Mouse (Mus musculus) MEL (cell line): ENCODE results near the gene Zscan22. TPM values are rescaled to one million over a fixed set of nuclear protein-coding genes. Genes with fewer than 3 reads are reported as not detected.
A peak's percentile ranks its signal among the peaks of the same experiment; 100 is the strongest.
"Not testable (repeated sequence)": the region's sequence is repeated elsewhere in the genome, so short reads cannot be mapped to it uniquely, and the experiment has no call there.

ENCODE experiments used
- DNase-seq: peaks from one replicate; pipeline ENCODE4 v3.0.0; 2011; ENCODE audit warnings: low read depth, low spot score
- H3K27ac ChIP-seq: 2 replicates; pipeline ENCODE4 v1.5.1; 2012; ENCODE audit warnings: low read depth, mild to moderate bottlenecking, control low read depth, low read length, moderate library complexity; ENCODE audit not compliant: control insufficient read depth
- H3K27me3 ChIP-seq, 2 experiments: fragments of 150-350 bp in 1 of 2; sonication (generic) in 1 of 2; 2 replicates each; pipeline ENCODE4 v1.6.1; 2012; ENCODE audit warnings: low read length in 2 of 2, mild to moderate bottlenecking in 2 of 2, improper control_type of control experiment in 1 of 2, moderate library complexity in 1 of 2; ENCODE audit not compliant: insufficient read depth in 2 of 2, control insufficient read depth in 1 of 2
- H3K36me3 ChIP-seq, 2 experiments: 2 replicates each; pipeline ENCODE4 v1.6.1; 2012 to 2014; ENCODE audit warnings: low read length in 2 of 2, improper control_type of control experiment in 1 of 2, inconsistent platforms in 1 of 2, mild to moderate bottlenecking in 1 of 2; ENCODE audit not compliant: insufficient read depth in 2 of 2, control insufficient read depth in 1 of 2
- H3K4me1 ChIP-seq, 2 experiments: fragments of 150-350 bp in 1 of 2; sonication (generic) in 1 of 2; 2 replicates each; pipeline ENCODE4 v1.6.1; 2012; ENCODE audit warnings: low read length in 2 of 2, improper control_type of control experiment in 1 of 2, mild to moderate bottlenecking in 1 of 2; ENCODE audit not compliant: insufficient read depth in 2 of 2, control insufficient read depth in 1 of 2
- H3K4me3 ChIP-seq, 2 experiments: fragments of 150-350 bp in 1 of 2; sonication (generic) in 1 of 2; 2 replicates each; pipeline ENCODE4 v1.5.1; 2012; ENCODE audit warnings: low read depth in 2 of 2, low read length in 2 of 2, mild to moderate bottlenecking in 2 of 2, moderate library complexity in 2 of 2, control low read depth in 1 of 2, improper control_type of control experiment in 1 of 2; ENCODE audit not compliant: control insufficient read depth in 1 of 2, insufficient read depth in 1 of 2
- H3K79me2 ChIP-seq: 2 replicates; pipeline ENCODE4 v1.6.1; 2012; ENCODE audit warnings: mild to moderate bottlenecking, low read length, moderate library complexity; ENCODE audit not compliant: control insufficient read depth, poor library complexity, insufficient read depth
- H3K9ac ChIP-seq: 2 replicates; pipeline ENCODE4 v1.6.1; 2012; ENCODE audit warnings: low read depth, mild to moderate bottlenecking, control low read depth, low read length, moderate library complexity; ENCODE audit not compliant: control insufficient read depth, poor library complexity, severe bottlenecking
- H3K9me3 ChIP-seq: fragments of 150-350 bp; sonication (generic); replicated peaks from 2 replicates; pipeline ENCODE4 v1.6.1; 2012; ENCODE audit warnings: mild to moderate bottlenecking, low read length, improper control_type of control experiment, moderate library complexity; ENCODE audit not compliant: insufficient read depth
- ELF1 ChIP-seq: IDR thresholded peaks from 2 replicates; pipeline ENCODE4 v1.6.1; 2014; ENCODE audit warnings: low read depth, mild to moderate bottlenecking, inconsistent platforms, low read length, improper control_type of control experiment, moderate library complexity
- EP300 ChIP-seq, 2 experiments: IDR thresholded peaks; 2 replicates each; pipeline ENCODE4 v1.6.1; 2011; ENCODE audit warnings: improper control_type of control experiment in 2 of 2, low read length in 2 of 2, low read depth in 1 of 2, mild to moderate bottlenecking in 1 of 2
- ETS1 ChIP-seq: IDR thresholded peaks from 2 replicates; pipeline ENCODE4 v1.6.1; 2012; ENCODE audit warnings: low read depth, mild to moderate bottlenecking, inconsistent platforms, low read length, improper control_type of control experiment, moderate library complexity
- HCFC1 ChIP-seq: IDR thresholded peaks from 2 replicates; pipeline ENCODE4 v1.6.1; 2012; ENCODE audit warnings: low read depth, mild to moderate bottlenecking, inconsistent platforms, low read length, improper control_type of control experiment, moderate library complexity
- JUND ChIP-seq: IDR thresholded peaks from 2 replicates; pipeline ENCODE4 v1.6.1; 2011; ENCODE audit warnings: low read depth, mild to moderate bottlenecking, improper control_type of control experiment, low read length
- KAT2A ChIP-seq: conservative IDR thresholded peaks from 2 replicates; pipeline ENCODE4 v1.6.1; 2012; ENCODE audit warnings: low read depth, low read length, improper control_type of control experiment, inconsistent platforms
- MAFK ChIP-seq: IDR thresholded peaks from 2 replicates; pipeline ENCODE4 v1.6.1; 2011; ENCODE audit warnings: low read depth, mild to moderate bottlenecking, low read length, improper control_type of control experiment, borderline replicate concordance
- MAZ ChIP-seq: IDR thresholded peaks from 2 replicates; pipeline ENCODE4 v1.6.1; 2012; ENCODE audit warnings: low read depth, mild to moderate bottlenecking, inconsistent platforms, low read length, improper control_type of control experiment
- MEF2A ChIP-seq: IDR thresholded peaks from 2 replicates; pipeline ENCODE4 v1.6.1; 2014; ENCODE audit warnings: low read depth, mild to moderate bottlenecking, inconsistent platforms, low read length, improper control_type of control experiment; ENCODE audit not compliant: poor library complexity, insufficient replicate concordance, severe bottlenecking; ENCODE audit errors: extremely low read depth
- MXI1 ChIP-seq: IDR thresholded peaks from 2 replicates; pipeline ENCODE4 v1.6.1; 2011; ENCODE audit warnings: mild to moderate bottlenecking, low read depth, low read length, improper control_type of control experiment
- MYB ChIP-seq: IDR thresholded peaks from 2 replicates; pipeline ENCODE4 v1.6.1; 2011; ENCODE audit warnings: mild to moderate bottlenecking, low read depth, low read length, improper control_type of control experiment
- MYC ChIP-seq: IDR thresholded peaks from 2 replicates; pipeline ENCODE4 v1.6.1; 2011; ENCODE audit warnings: low read depth, mild to moderate bottlenecking, low read length, improper control_type of control experiment, moderate library complexity
- NELFE ChIP-seq: IDR thresholded peaks from 2 replicates; pipeline ENCODE4 v1.6.1; 2011; ENCODE audit warnings: low read depth, low read length, improper control_type of control experiment
- POLR2A ChIP-seq, 2 experiments: IDR thresholded peaks; 2 replicates each; pipeline ENCODE4 v1.6.1; 2011 to 2012; ENCODE audit warnings: low read length in 2 of 2, mild to moderate bottlenecking in 2 of 2, control low read depth in 1 of 2, improper control_type of control experiment in 1 of 2, low read depth in 1 of 2, moderate library complexity in 1 of 2; ENCODE audit not compliant: control insufficient read depth in 1 of 2, insufficient read depth in 1 of 2, poor library complexity in 1 of 2
- POLR2AphosphoS5 ChIP-seq: IDR thresholded peaks from 2 replicates; pipeline ENCODE4 v1.6.1; 2012; ENCODE audit warnings: low read depth, borderline replicate concordance, mild to moderate bottlenecking, inconsistent platforms, low read length, moderate library complexity, mixed read lengths
- RAD21 ChIP-seq: IDR thresholded peaks from 2 replicates; pipeline ENCODE4 v1.6.1; 2011; ENCODE audit warnings: mild to moderate bottlenecking, low read depth, low read length, improper control_type of control experiment
- TAL1 ChIP-seq: IDR thresholded peaks from 2 replicates; pipeline ENCODE4 v1.6.1; 2012; ENCODE audit warnings: mild to moderate bottlenecking, inconsistent platforms, low read length, moderate library complexity, mixed read lengths
- TBP ChIP-seq: IDR thresholded peaks from 2 replicates; pipeline ENCODE4 v1.8.0; 2011; ENCODE audit warnings: low read depth, low read length, improper control_type of control experiment
- TCF12 ChIP-seq: IDR thresholded peaks from 2 replicates; pipeline ENCODE4 v1.6.1; 2014; ENCODE audit warnings: low read depth, mild to moderate bottlenecking, inconsistent platforms, low read length, improper control_type of control experiment, moderate library complexity
- USF1 ChIP-seq: IDR thresholded peaks from 2 replicates; pipeline ENCODE4 v1.6.1; 2014; ENCODE audit warnings: low read depth, mild to moderate bottlenecking, inconsistent platforms, low read length, improper control_type of control experiment, moderate library complexity
- ZC3H11A ChIP-seq: IDR thresholded peaks from 2 replicates; pipeline ENCODE4 v1.6.1; 2012; ENCODE audit warnings: low read depth, mild to moderate bottlenecking, inconsistent platforms, low read length, improper control_type of control experiment
- ZKSCAN1 ChIP-seq: IDR thresholded peaks from 2 replicates; pipeline ENCODE4 v1.6.1; 2012; ENCODE audit warnings: low read depth, mild to moderate bottlenecking, inconsistent platforms, low read length, improper control_type of control experiment, moderate library complexity
- polyA plus RNA-seq, 2 experiments: library from polyadenylated mRNA; stranded (reverse) in 1 of 2; unstranded in 1 of 2; fragments of >175 nt in 1 of 2; fragments of >200 nt in 1 of 2; gene quantifications; 2 replicates each; pipeline versions ENCODE4 v1.2.1 to v1.2.4; 2012; ENCODE audit warnings: low replicate concordance in 2 of 2, low read depth in 1 of 2; ENCODE audit not compliant: insufficient read length in 2 of 2, insufficient read depth in 1 of 2, missing spikeins in 1 of 2
- total RNA-seq: library from RNA; depleted of rRNA; stranded (reverse); fragments of 300-350 nt; gene quantifications from 2 replicates; pipeline ENCODE4 v1.2.3, GENCODE M21; 2012

The Zscan22 gene
- total and polyA plus RNA-seq, 3 experiments, result 2.5 to 7.1 TPM; not detected in 1

DNA sequence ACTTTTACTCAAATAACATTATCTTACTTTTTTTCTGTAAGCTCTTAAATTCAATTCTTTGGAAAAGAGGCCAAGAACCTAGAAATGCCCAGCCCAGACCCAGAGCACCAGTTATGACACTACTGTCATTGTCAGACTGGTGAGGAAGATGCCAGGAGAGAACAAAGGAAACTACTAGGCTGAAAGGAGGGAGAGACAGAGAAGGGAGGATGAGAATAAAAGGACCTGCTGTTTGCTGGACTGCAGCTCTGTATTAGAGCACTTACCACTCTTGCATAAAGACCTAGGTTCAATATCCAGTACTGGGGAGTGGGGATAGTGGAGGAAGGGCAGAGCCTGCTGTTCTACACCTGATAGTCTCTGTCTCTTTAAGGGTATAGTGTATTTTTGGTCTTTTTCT is 17.6 kb upstream of the Zscan22 start:
- H3K27ac ChIP-seq, result no peak overlapping the region
- no peaks in the 10 kb centered on the region for H3K9me3 ChIP-seq
- H3K4me3 ChIP-seq, result no peak overlapping the region
- no peak for DNase-seq
- no peaks in the 10 kb centered on the region for H3K36me3 ChIP-seq
- TF ChIP-seq TAL1 (no peak), MYB (no peak), ETS1 (no peak), MYC (no peak), MEF2A (no peak), MAFK (no peak), JUND (no peak), MAZ (no peak), RAD21 (no peak), ELF1 (no peak), POLR2AphosphoS5 (no peak), TCF12 (no peak)
- H3K4me1 ChIP-seq, result no peaks in the 10 kb centered on the region; a peak in 2 of 4 replicates
- H3K27me3 ChIP-seq, result no peaks in the 10 kb centered on the region
- H3K79me2 ChIP-seq, result no peaks in the 10 kb centered on the region; the same call in 1 of the 2 replicates
- no peak overlapping the region for H3K9ac ChIP-seq

DNA sequence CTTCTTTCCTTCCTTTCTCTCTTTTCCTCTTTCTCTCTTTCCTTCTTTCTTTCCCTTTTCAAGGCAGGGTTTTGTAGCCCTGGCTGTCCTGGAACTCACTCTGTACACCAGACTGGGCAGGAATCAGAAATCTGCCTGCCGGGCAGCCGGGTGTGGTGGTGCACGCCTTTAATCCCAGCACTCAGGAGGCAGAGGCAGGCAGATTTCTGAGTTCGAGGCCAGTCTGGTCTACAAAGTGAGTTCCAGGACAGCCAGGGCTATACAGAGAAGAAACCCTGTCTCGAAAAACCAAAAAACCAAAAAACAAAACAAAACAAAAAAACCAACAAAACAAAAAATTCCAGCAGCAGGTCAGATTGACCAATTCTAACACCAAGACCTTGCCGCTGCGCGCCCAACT is 17.1 kb upstream of the Zscan22 start:
- not testable (repeated sequence) for H3K9me3 ChIP-seq, H3K36me3 ChIP-seq, H3K27ac ChIP-seq, H3K79me2 ChIP-seq, H3K4me1 ChIP-seq, DNase-seq, H3K27me3 ChIP-seq
- Histone ChIP-seq H3K9ac (peak overlapping the region; percentile 31; the same call in 1 of the 2 replicates), H3K4me3 (peak overlapping the region; percentile 47 to 85; a peak in 3 of 4 replicates)

DNA sequence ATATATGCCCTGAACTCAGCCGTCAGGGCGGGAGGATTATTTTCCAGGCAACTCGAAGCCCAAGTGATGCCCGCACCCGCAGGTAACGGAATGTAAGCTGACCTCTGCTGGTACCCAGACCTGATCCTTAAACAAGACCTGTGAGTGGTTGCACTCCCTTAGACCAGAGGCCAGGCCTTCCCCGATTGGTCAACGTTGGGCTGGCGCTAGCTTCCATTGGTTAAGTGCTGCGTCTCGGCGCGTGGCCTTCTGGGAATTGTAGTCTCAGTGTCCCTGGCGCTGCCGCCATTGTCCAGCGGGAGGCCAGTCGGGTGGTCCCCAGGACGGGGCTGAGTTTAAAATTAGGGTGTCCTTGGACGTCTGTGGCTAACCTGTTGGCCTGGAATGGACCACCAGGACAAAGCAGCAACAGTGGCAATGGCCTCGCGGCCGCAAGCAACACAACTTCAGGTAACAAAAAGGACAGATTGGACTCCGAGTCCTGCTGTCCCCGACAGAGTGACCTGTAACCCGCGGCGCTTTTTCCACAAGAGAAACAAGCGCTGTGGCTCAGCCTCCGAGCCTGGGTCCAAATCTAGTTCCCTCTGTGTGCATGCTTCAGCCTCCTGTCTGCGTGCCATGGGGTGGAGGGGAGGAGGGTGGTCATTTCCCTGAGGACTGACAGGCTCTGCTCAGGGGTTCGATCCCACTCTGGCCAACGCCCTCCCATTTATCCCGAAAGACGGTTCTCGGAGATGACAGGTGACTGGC is 16.5 kb upstream of the Zscan22 start, which contains the start of gene Zfp128:
Gene Zfp128 (plus strand): TSS at position 267 of the 750 bp plus-strand sequence.
- H3K9me3 ChIP-seq, result no peaks in the 10 kb centered on the region
- H3K27me3 ChIP-seq, result no peaks in the 10 kb centered on the region
- H3K9ac ChIP-seq, result peak within 1 kb of the TSS; percentile 75
- H3K27ac ChIP-seq, result no peak within 1 kb of the TSS
- H3K4me3 ChIP-seq, result peak within 1 kb of the TSS; percentile 84 to 85
- H3K79me2 ChIP-seq, result no peaks in the 10 kb centered on the region; the same call in 1 of the 2 replicates
- H3K36me3 ChIP-seq, result no peaks in the 10 kb centered on the region
- no peaks in the 10 kb centered on the region; a peak in 2 of 4 replicates for H3K4me1 ChIP-seq
- peak; percentile 97 for DNase-seq
- TF ChIP-seq EP300 (IDR thresholded peaks at IDR 0.05; ENCODE audit: low read depth in 1 of 2, low read length in 2 of 2) (no peak), TBP (peak; percentile 50; the same call in 1 of the 2 replicates), HCFC1 (peak; percentile 96), POLR2A (IDR thresholded peaks at IDR 0.05; ENCODE audit: control insufficient read depth in 1 of 2, insufficient read depth in 1 of 2, low read depth in 1 of 2, low read length in 2 of 2, poor library complexity in 1 of 2) (peak in 1 of 2 experiments; percentile 54; a peak in 1 of 4 replicates), ZC3H11A (no peak), KAT2A (peak; percentile 83), ZKSCAN1 (no peak), USF1 (0 out of 2 replicates have a peak, but pooled peaks have one; percentile 7), RAD21 (no peak), TAL1 (no peak), JUND (no peak), ELF1 (0 out of 2 replicates have a peak, but pooled peaks have one; percentile 14), MXI1 (no peak), MYB (no peak), NELFE (peak; percentile 48; the same call in 1 of the 2 replicates)
